Mouse (Mus musculus): ENCODE measurements around the gene Rmi2.
A peak's percentile ranks its signal among the peaks of the same experiment; 100 is the strongest.
"Not testable (repeated sequence)": the region's sequence is repeated elsewhere in the genome, so short reads cannot be mapped to it uniquely, and the experiment has no call there.

Gene Rmi2

DNA sequence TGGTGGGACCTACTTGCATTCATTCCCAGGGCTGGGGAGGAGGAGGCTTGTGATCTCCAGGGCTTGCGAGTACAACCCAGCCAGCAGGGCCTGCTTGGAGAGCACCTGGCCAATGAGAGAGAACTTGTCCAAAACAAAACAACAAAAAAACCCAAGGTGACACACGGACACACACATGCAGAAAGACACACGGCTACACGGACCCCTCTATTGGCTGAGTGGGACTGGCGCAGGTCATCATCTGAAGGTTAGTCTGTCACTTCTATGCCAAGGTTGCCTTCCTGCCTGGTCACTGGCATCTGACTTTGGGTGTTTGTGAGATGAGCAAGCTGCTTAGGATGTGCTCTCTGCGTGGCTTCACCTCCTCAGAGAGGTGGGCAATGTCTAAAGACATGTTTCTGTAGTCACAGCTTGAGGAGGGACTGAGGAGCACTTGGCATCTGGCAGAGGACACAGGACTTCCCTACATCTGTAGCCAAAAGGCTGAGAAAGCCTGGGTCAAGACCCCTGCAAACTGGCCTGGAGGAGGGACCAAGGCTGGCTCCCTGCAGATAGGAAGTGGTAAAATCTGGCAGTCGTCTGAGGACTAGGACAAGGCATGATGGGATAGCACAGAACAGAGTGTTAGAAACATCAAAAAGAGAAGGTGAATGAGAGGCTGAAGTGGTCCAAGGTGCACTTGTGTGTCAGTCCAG is 6.9 kb upstream of the Rmi2 start:
- DNase-seq (ENCODE audit: low spot score): no peak

DNA sequence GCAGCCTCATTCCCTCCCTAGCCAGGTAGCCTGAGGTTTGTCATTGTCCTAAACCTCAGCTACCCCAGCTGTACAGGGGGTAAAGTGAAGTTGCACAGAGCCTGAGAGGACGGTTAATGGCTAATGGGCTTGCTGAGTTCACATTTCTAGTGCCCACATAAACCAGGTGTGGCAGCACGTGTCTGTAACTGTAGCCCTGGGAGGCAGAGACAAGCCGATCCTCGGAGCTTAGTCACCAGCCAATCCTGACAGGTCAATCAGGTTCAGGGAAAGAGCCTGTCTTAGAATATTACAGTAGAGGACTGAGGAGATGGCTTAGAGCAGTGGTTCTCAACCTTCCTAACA is 6.4 kb upstream of the Rmi2 start:
- DNase-seq (ENCODE audit: low spot score): no peak

- no peak for DNase-seq (ENCODE audit: low spot score)
Measured at GRCm38 (mm10) chr16:10834542-10834910, 333 bp upstream of the Rmi2 start.

GRCm38 (mm10) chr16:10836388-10836787 is 1.5 kb downstream of the Rmi2 start:
- DNase-seq (ENCODE audit: low spot score): no peak

DNA sequence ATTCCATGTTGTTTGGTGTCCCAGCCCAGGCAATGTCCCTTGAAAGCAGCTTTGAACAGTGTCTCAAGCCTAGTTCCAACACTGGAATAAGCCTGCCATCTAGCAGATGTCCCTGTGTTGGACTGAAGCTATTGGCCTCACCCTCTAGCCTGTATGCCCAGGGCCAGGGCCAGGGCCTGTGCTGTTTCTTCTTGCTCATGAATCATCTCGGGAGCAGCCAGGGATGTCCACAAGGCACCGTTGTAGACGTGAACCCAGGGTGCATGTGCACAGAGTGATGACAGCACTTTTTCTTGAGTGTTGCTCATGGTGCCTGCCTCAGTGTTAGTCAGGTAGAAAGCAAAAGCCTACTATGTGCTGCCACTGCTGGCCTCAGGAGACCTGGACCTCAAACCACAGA is 2.4 kb downstream of the Rmi2 start:
- DNase-seq (ENCODE audit: low spot score): no peak

GRCm38 (mm10) chr16:10837903-10838302 is 3.0 kb downstream of the Rmi2 start:
- DNase-seq (ENCODE audit: low spot score): no peak

GRCm38 (mm10) chr16:10838487-10839245 is 3.8 kb downstream of the Rmi2 start:
- no peak for DNase-seq (ENCODE audit: low spot score)

GRCm38 (mm10) chr16:10840018-10840417 is 5.2 kb downstream of the Rmi2 start:
- no peak for DNase-seq (ENCODE audit: low spot score)

DNA sequence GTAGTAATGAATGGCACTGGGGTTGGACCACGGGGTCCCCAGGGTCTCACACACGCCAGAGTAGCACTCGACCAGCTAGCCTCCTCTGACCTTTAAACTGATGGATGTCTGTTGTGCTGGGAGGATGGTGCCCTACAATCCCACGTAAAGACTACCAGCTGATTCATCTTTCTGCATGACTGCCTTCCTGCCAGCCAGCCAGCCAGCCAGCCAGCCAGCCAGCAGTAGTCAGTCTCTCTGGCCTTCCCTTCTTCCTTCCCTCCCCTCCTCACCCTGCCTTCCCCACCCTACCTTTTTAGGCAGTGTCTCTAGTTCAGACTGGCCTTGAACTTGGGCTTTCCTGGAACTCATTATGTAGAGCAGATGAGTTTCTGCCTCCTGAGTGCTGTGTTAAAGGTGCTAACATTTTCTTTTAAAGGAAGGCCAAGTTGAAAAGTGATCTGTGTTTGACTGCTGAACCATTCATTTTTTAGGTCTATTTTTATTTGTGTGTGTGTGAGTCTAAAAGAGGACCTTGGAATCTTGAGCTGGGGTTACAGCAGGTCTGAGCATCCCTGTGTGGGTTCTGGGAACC is 7.5 kb downstream of the Rmi2 start:
- no peak for DNase-seq (ENCODE audit: low spot score)

GRCm38 (mm10) chr16:10843486-10844318 is 8.8 kb downstream of the Rmi2 start:
- DNase-seq (ENCODE audit: low spot score): no peak

GRCm38 (mm10) chr16:10844319-10844670 is 9.4 kb downstream of the Rmi2 start:
- DNase-seq (ENCODE audit: low spot score): no peak

DNA sequence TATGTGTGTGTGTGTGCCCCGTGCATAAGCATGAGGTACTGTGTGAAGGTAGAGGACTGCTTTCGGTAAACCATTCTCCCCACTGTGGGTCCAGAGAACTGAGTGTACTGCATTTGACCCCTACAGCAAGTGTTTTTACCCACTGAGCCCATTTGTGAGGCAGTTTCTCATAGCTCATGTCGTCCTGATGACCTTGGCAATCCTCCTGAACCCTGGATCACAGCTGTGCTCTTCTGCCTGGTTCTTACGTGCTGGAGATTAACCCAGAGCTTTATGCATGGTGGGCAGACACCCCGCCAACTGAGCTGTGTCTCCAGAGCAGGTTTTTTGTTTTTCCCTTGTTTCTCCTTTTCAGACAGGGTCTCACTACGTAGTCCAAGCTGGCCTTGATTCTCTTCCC is 11.1 kb downstream of the Rmi2 start:
- no peak for DNase-seq (ENCODE audit: low spot score)

DNA sequence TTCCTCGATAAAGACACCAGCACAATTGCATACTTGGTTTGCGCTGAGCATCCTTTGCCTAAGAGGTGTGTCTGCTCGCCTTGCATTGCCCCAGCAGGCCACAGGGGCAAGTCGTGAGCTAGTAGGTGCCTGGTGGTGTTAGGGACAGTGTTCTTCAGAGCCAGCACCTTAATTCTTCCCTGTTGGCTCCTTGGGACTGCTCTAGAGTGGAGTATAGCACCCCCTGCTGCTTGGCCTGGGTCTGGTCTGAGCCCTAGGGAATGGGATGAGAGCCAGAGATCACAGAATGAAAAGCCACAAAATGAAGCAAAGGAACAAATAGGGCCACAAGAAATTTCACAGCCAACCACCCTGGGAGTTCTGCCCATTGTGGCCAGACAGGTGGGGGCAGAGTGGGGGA is 11.6 kb downstream of the Rmi2 start:
- DNase-seq (ENCODE audit: low spot score): peak; percentile 65

GRCm38 (mm10) chr16:10849965-10850861 is 15.4 kb downstream of the Rmi2 start:
- DNase-seq (ENCODE audit: low spot score): peak; percentile 31

DNA sequence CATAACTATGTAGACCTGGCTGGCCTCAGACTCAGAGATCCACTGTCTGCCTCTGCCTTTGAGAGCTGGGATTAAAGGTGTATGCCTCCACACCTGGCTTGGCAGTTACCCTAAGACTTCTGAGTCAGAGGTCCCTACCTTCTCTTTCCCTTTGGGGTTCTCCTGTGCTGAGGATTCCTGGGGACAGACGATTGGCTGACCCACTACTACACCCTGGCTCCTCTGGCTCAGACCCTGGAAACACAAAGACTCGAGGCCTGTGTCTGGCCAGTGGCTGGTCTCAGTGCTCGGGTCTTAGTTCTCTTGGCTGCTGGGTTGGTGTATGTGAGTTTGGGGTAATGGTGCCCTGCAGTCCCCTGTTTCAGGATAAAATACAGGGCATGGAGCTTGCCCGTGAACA is 16.0 kb downstream of the Rmi2 start:
- no peak for DNase-seq (ENCODE audit: low spot score)

- not testable (repeated sequence) for DNase-seq (ENCODE audit: low spot score)
Measured at GRCm38 (mm10) chr16:10852216-10852615, 17.4 kb downstream of the Rmi2 start.

- DNase-seq (ENCODE audit: low spot score): no peak
Measured at GRCm38 (mm10) chr16:10859726-10860245, 24.9 kb downstream of the Rmi2 start.

GRCm38 (mm10) chr16:10861408-10861807 is 26.5 kb downstream of the Rmi2 start:
- DNase-seq (ENCODE audit: low spot score): no peak

- no peak for DNase-seq (ENCODE audit: low spot score)
Measured at GRCm38 (mm10) chr16:10864833-10865591, 30.2 kb downstream of the Rmi2 start.

- no peak for DNase-seq (ENCODE audit: low spot score)
Measured at GRCm38 (mm10) chr16:10865592-10865987, 30.7 kb downstream of the Rmi2 start.

DNA sequence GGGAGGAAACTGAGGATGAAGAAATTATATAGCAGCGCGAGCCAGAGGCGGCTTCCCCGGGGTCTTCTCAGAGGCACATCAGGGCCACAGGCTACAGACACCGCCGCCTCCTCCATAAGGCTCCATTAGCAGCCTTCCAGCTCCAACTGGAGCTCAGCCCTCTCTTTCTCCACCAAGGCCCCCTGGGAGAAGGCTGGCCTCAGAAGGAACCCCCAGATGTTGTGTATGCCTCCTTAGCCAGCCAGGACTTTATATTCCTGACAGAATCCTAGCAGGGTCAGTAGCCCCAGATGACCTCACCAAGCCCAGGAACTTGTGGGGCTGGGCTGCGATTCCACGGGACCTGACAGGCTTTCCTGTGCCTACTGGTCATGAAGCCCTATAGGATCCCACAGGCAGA is 32.0 kb downstream of the Rmi2 start:
- DNase-seq (ENCODE audit: low spot score): no peak

All from layer of hippocampus, adult 11-12 months (tissue).